Mouse (Mus musculus) left cerebral cortex, postnatal 14 days (tissue): Measurements from ENCODE around the gene Mcpt1. TPM values are rescaled to one million over a fixed set of nuclear protein-coding genes. Genes with fewer than 3 reads are reported as not detected.
"Not testable (repeated sequence)": the region's sequence is repeated elsewhere in the genome, so short reads cannot be mapped to it uniquely, and the experiment has no call there.

Source experiments
- DNase-seq, 2 experiments: peaks; one replicate each; pipeline ENCODE4 v3.0.0; 2021 to 2022; ENCODE audit warnings: low spot score in 2 of 2, mixed read lengths in 1 of 2
- intact Hi-C: fragments of 180-260 bp; cut with DNase I; formaldehyde crosslinking; loops from one replicate; pipeline ENCODE4 v1.15.1; 2025
- long read RNA-seq, 2 experiments: library from polyadenylated mRNA; stranded (forward); transcript quantifications; one replicate each; pipeline ENCODE4 v2.0.0; 2021
- total RNA-seq, 2 experiments: library from RNA; stranded (reverse); gene quantifications; 2 replicates each; pipeline ENCODE4 v1.2.3; 2021

The Mcpt1 gene
- not detected for total RNA-seq
- long read RNA-seq, experiment 1 = 0 reads
- long read RNA-seq, experiment 2 = 0 reads

- DNase-seq, intact Hi-C loops: not testable (repeated sequence)
Measured at GRCm38 (mm10) chr14:56017671-56018070, at the start of gene Mcpt1. Gene Mcpt1 (plus strand): TSS chr14:56017971.

DNA sequence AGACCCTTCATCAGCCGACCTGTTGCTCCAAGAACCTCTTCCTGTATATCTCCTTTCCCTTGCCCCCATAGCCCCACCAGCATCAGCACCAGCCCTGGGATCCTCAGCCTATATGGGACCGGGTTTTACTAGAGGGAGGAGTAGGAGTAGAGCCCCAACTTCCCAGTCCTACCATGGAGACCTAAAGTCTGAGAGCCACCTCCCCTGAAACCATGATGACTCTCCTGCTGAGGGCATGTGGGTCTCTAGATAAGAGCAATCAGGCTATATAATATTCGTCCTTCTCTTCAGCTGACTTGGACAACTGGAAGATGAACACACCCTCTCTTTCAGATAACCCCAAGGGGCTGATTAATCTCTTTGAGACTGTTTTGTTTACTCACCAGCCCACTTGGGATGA lies 30.3 kb upstream of the Mcpt1 start:
- intact Hi-C loops, DNase-seq: not testable (repeated sequence)

DNA sequence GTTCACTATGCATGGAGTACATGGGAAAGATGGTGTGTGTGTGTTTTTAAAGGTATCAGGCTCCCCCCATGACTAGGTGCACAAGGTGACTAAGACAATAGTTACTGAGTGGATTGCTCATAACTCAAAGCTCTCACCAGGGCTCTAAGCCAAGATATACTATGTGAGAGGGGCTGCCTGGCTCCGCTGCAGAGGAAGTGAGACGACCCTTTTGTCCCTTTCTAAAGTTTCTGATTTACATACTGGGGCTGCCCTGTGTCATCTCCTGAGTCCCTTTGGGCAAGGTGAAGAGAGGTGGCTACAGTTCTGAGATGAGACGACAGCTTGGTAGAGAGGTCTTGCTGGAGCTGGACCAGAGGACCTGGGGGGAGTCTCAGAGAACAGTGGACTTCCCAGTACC lies 4.6 kb upstream of the Mcpt1 start:
- no peak for DNase-seq
- intact Hi-C loops = no loop called here

DNA sequence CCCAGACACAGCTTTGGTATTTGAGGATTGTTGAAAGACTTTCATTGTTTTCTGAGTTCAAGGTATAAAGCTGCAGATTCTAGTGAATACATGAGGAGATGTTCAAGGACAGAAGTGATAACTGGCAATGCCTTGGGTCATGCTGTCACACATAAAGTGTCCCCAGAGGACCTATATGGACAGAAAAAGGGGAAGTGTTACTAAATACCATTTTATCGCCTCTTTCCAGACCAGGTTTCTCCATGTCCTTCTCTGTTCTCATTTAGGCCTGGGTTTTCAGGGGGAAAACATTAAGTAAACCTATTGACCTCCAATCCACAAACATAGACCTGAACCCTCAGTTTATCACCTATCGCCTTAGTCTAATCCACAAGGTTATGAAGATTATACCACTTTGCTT lies 3.8 kb upstream of the Mcpt1 start:
- DNase-seq = no peak
- intact Hi-C loops = no loop called here

GRCm38 (mm10) chr14:56019446-56019845 lies 1.7 kb downstream of the Mcpt1 start:
- intact Hi-C loops = no loop called here
- DNase-seq = peak; percentile 3 to 56

GRCm38 (mm10) chr14:56021305-56021704 lies 3.5 kb downstream of the Mcpt1 start:
- DNase-seq, intact Hi-C loops: not testable (repeated sequence)

DNA sequence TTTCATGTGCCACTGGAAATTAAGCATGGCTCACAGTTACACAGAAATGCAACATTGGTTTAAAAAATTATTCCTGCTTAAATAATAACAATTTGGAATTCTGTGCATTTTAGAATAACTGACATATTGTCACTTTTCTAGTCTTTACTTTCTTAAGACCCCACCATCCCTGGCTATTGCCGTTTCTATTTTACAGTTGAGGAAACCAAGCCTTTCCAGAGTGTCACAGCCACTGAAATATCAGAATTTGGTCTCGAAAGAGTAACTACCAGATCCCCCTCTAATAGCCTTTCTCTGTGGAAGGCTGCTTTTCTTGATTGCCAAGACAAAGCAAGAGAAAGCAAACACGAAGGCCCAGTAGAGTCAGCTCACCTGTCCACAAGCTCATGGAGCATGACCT lies 12.6 kb downstream of the Mcpt1 start, which contains the start of gene Mcpt9:
Mcpt9 (minus strand) TSS at position 101 of the 400 bp plus-strand sequence.
- intact Hi-C loops, DNase-seq: not testable (repeated sequence)

- intact Hi-C loops = no loop called here
- no peak for DNase-seq
Measured at GRCm38 (mm10) chr14:56034433-56034832, 16.7 kb downstream of the Mcpt1 start.

DNA sequence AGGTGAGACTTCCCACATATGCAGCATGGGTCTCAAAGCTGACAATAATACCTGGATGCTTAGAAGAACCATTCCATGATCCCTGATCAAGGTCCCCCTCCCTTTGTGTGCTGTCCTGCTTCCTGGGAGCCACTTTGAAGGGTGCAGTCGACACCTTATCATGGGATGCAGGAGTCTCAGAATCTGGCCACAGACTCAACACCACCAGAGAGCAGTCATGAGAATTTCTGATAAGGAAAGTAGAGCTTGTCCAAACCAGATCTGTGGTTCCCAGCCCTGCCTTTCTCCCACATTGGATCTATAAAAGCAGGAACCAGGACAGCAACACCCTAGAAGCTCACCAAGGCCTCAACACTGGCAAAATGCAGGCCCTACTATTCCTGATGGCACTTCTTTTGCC lies 24.0 kb downstream of the Mcpt1 start, which contains the start of gene Mcpt2:
Mcpt2 (plus strand) TSS at position 250 of the 400 bp plus-strand sequence.
- DNase-seq, intact Hi-C loops: not testable (repeated sequence)

DNA sequence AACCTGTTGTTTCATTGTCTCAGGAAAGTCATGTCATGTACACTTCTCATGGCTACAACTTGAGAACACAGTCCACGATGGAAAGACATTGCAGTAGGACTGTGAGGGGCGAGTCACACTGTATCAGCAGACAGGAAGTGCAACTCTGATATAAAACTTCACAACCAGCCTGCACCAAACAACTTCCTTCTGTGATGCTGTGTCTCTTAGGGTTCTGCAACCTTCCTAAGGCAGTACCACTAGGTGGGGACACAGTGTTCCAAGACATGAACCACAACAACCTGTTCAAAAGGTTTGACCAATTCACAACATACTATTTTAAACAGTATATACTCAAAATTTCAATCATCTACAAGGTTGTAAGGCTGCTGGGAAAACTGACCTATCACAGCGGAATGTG lies 37.6 kb downstream of the Mcpt1 start:
- intact Hi-C loops = no loop called here

GRCm38 (mm10) chr14:56057722-56058121 lies 40.0 kb downstream of the Mcpt1 start:
- DNase-seq = no peak
- intact Hi-C loops = no loop called here

More for the DNA sequence above, 37.6 kb downstream of the Mcpt1 start:
- no peak for DNase-seq

DNA sequence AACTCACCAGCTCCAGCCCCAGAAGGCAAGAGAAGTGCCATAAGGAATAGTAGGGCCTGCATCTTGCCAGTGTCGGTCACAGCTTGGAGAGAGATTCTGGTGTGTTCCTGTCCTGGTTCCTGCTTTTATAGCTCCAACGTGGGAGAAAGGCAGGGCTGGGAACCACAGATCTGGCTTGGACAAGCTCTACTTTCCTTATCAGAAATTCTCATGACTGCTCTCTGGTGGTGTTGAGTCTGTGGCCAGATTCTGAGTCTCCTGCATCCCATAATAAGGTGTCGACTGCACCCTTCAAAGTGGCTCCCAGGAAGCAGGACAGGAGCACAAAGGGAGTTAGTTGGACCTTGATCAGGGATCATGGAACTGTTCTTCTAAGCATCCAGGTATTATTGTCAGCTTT lies 44.4 kb downstream of the Mcpt1 start, which contains the start of gene Mcpt4:
Mcpt4 (minus strand) TSS at position 101 of the 400 bp plus-strand sequence.
- intact Hi-C loops, DNase-seq: not testable (repeated sequence)

Other genes with a start within 250 kb of the Mcpt1 start
- gene Adcy4, start 233.9 kb upstream of the Mcpt1 start, total RNA-seq = 1 to 10 TPM; 5.1 to 6.6 TPM
- 1 to 10 TPM in 1 of 2 experiments, under 1 TPM in 1; 0.83 to 1.0 TPM for gene Ripk3, start 229.1 kb upstream of the Mcpt1 start, total RNA-seq
- gene Nfatc4, start 194.8 kb upstream of the Mcpt1 start, total RNA-seq = 1 to 10 TPM; 3.0 to 4.0 TPM
- 1 to 10 TPM; 8.8 to 9.7 TPM for gene Nynrin, start 164.0 kb upstream of the Mcpt1 start, total RNA-seq
- 1 to 10 TPM in 1 of 2 experiments, under 1 TPM in 1; 0.23 to 1.1 TPM for gene Cbln3, start 133.6 kb upstream of the Mcpt1 start, total RNA-seq
- 10 to 100 TPM; 10.4 to 10.8 TPM for gene Khnyn, start 133.0 kb upstream of the Mcpt1 start, total RNA-seq
- gene Sdr39u1, start 117.7 kb upstream of the Mcpt1 start, total RNA-seq = 10 to 100 TPM; 85.8 to 94.6 TPM
- not detected for gene Cma1, start 73.3 kb upstream of the Mcpt1 start, total RNA-seq
- not detected for gene Cma2, start 67.0 kb upstream of the Mcpt1 start, total RNA-seq
- gene Mcpt9, start 12.5 kb downstream of the Mcpt1 start, total RNA-seq = not detected
- gene Mcpt2, start 24.1 kb downstream of the Mcpt1 start, total RNA-seq = not detected
- gene Mcpt4, start 44.3 kb downstream of the Mcpt1 start, total RNA-seq = not detected
- gene Mcpt8, start 67.3 kb downstream of the Mcpt1 start, total RNA-seq = not detected
- not detected for gene Ctsg, start 84.6 kb downstream of the Mcpt1 start, total RNA-seq
- gene Gzme, start 102.7 kb downstream of the Mcpt1 start, total RNA-seq = not detected
- gene Gzmd, start 114.6 kb downstream of the Mcpt1 start, total RNA-seq = not detected
- not detected for gene Gzmg, start 141.6 kb downstream of the Mcpt1 start, total RNA-seq
- not detected for gene Gzmn, start 156.6 kb downstream of the Mcpt1 start, total RNA-seq
- not detected for gene Gzmf, start 193.4 kb downstream of the Mcpt1 start, total RNA-seq
- not detected for gene Gzmc, start 216.7 kb downstream of the Mcpt1 start, total RNA-seq
- not detected for gene Gzmb, start 244.3 kb downstream of the Mcpt1 start, total RNA-seq